Mouse (Mus musculus) liver, adult 2 months (tissue): ENCODE measurements around the gene Kcne2.

Source experiments
- CTCF ChIP-seq: fragments of 200-500 bp; IDR thresholded peaks from 2 replicates; pipeline ENCODE4 v1.5.1; 2011; ENCODE audit warnings: low read depth, low read length, control low read depth
- POLR2A ChIP-seq: fragments of 200-500 bp; IDR thresholded peaks from 2 replicates; pipeline ENCODE4 v1.6.1; 2011; ENCODE audit warnings: low read length, control low read depth; ENCODE audit not compliant: insufficient read depth; ENCODE audit errors: extremely low read depth

DNA sequence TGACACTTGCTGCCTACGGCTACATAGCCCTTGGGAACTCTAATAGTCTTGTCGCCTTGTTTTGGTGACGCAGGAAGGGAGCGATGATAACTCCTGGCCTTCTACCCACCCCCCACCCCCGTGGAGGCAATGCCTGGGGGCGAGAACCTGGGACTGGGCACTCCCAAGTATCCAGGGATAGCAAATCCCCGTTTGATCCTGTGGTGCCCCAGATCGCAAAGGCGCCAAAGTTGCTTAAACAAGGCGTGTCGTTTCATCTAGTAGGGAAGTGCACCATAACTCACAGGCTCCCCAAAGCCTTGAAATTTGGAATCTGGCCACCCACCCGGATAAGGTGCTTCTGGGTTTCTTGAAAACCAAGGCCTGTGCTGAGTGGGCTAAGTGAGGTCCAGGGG lies 9.2 kb downstream of the Kcne2 start:
- TF ChIP-seq CTCF (no peak), POLR2A (no peak)
